Mouse (Mus musculus) embryonic stem cell, embryonic (primary cell): ENCODE measurements around the gene Slc12a6.
"Not testable (repeated sequence)": the region's sequence is repeated elsewhere in the genome, so short reads cannot be mapped to it uniquely, and the experiment has no call there.

Experiments used
- CTCF ChIA-PET, 4 experiments: fragments of 300-600 bp in 2 of 4; fragments of 350-600 bp in 2 of 4; sonication (Branson Sonifier 250); formaldehyde crosslinking; loops; one replicate each; lab custom pipeline; 2022; ENCODE audit warnings: inconsistent platforms in 2 of 4; lab: Charles Lee
- POLR2A ChIA-PET, 4 experiments: fragments of 300-600 bp in 2 of 4; fragments of 350-600 bp in 2 of 4; sonication (Branson Sonifier 250); formaldehyde crosslinking; loops; one replicate each; lab custom pipeline; 2022; ENCODE audit warnings: antibody characterized with exemption in 4 of 4, inconsistent platforms in 1 of 4; lab: Charles Lee

Gene Slc12a6

DNA sequence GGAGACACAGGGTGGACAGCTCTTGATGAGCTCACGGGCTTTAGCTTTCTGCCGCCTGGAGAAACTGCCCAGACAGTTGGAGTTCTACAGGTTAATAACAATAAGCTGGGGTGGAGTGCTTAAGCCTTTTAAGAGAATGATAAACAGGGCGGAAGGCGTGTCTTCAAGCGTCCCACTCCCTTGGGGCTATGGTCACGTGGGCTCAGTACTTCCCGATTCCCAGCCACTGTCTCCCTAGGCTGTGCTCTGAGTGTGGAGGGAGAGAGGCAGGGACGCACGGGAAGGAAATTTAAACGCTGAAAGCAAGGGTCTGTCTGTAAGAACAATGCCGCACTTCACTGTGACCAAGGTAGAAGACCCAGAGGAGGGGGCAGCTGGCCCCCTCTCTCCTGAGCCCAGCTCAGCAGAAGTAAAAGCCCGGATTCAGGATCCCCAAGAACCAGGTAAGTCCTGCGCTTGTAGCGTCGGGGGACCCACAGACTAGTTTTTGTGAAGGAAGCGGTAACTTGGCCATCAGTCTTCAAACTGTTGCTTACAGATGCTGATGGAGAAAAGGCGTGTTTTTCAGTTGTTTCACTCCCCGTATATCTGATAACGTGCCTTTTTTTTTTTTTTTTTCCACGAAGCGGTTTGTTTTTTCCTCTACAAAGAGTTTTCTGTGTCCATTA, 18.9 kb downstream of the Slc12a6 start:
- ChIA-PET POLR2A (interaction anchor here in 3 of 4 experiments (0.7 to 4.1 kb wide), 18 partner anchors 9 to 1513 kb away, joined by 3 to 25 read pairs (median 5); partner anchors contain the start of genes Slc12a6 (in 3 of the 3), Emc4 (in 2 of the 3), Gm21985 (in 2 of the 3) and Emc7 (in 1 of the 3)), CTCF (no interaction called here)

DNA sequence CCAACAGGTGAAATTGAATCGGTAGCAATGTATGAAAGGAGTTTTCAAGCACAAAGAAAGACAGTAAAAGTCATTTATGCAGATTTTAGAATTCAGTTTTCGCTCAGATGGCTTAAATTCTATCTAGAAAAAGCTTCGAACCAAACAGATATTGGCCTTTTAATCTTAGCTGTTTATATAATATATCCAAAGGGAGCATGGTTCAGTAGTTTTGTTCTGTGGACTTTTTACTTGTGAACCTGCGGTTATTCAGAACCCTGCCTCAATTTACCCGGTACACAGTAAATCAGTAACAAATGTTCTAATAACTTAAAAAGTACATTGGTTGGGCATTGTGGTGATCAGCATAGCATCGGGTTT, 19.4 kb downstream of the Slc12a6 start:
- ChIA-PET CTCF (no interaction called here), POLR2A (interaction anchor here in 2 of 4 experiments (0.7 to 4.1 kb wide), 12 partner anchors 9 to 1514 kb away, joined by 3 to 25 read pairs (median 8); partner anchors contain the start of genes Emc4 (in 2 of the 2), Gm21985 (in 2 of the 2), Slc12a6 (in 2 of the 2) and Lpcat4 (in 1 of the 2))

DNA sequence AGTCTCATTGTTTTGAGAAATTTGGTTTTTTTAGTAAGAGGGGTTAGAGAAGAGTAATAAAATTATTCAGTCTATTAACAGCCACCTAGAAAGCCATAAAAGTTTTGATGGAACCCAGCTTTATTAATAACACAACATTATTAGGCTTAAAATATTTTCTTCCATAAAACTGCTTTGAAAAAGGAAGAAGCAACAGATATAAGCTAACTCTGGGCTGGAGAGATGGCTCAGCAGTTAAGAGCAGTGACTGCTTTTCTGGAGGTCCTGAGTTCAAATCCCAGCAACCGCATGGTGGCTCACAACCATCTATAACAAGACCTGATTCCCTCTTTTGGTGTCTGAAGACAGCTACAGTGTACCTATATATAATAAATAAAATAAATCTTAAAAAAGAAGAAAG, 20.4 kb downstream of the Slc12a6 start:
- CTCF ChIA-PET = not testable (repeated sequence)

DNA sequence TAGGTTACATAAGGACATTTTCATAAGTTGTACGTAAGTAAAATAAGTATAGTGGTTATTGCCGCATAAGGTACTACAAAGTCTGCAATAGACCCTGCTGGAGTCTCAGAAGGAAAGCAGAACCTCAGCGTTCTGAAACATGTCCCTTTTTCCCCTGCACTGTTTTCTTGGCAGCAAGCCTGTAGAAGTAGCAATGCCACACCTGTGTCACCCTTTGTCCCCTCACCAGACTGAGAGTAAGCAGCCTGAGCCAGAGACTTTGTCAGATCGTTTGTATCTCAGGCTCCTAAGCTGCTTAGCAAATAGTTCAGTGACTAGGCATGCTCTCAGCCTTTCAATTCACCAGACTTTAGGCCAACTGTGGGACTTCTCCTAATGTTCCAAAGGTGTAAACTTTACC, 21.4 kb downstream of the Slc12a6 start:
- ChIA-PET POLR2A (interaction anchor here in 1 of 4 experiments (1.0 kb wide), 1 partner anchor 47 kb away, joined by 3 read pairs; no protein-coding TSS in a partner anchor), CTCF (no interaction called here)

More for the DNA sequence above, 20.4 kb downstream of the Slc12a6 start:
- POLR2A ChIA-PET = interaction anchor here in 2 of 4 experiments (0.5 to 4.1 kb wide), 3 partner anchors 20 to 27 kb away, joined by 3 to 25 read pairs (median 18); partner anchors contain the start of genes Gm21985 (in 2 of the 2) and Slc12a6 (in 2 of the 2)

DNA sequence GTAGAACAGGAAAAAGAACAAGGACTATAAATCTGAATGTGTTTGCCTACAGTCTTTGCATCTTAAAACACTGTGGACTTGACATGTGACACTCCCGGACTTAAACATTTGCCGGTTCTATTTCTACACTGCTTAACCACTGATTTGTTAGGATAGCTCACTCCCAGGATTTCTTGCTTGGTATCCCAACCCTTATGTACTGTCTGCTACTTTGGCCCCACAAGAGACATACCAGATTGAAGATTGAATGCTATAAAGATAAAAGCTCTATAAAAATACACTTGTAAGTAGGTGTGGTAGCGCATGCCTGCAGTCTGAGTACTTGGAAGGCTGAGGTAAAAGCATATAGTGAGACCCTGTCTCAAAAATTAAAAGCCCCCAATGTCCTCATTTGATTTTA, 23.9 kb downstream of the Slc12a6 start:
- CTCF ChIA-PET = no interaction called here
- POLR2A ChIA-PET = interaction anchor here in 2 of 4 experiments (1.0 to 2.3 kb wide), 7 partner anchors 10 to 78 kb away, joined by 3 to 7 read pairs (median 4); partner anchors contain the start of genes Emc4 (in 1 of the 2), Gm21985 (in 1 of the 2), Nop10 (in 1 of the 2) and Slc12a6 (in 1 of the 2)

DNA sequence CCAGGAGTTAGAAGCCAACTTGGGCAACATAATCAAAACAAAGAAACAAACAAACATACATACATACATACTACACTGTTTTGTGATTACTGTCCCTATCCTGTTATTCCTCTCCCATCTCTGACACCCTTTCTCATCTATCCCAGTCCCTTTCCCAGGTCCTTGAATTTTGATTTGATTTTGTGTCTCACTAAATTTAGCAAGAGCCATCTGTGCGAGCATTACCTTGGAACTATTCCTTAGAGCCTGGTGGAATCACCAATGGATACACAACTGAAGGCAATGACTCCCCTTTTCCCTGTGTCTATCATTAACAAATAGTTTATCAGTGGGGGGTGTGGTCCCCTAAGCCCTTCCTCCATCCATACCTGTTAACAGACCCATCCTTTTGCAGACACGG, 27.2 kb downstream of the Slc12a6 start:
- POLR2A ChIA-PET = no interaction called here
- CTCF ChIA-PET = no interaction called here

DNA sequence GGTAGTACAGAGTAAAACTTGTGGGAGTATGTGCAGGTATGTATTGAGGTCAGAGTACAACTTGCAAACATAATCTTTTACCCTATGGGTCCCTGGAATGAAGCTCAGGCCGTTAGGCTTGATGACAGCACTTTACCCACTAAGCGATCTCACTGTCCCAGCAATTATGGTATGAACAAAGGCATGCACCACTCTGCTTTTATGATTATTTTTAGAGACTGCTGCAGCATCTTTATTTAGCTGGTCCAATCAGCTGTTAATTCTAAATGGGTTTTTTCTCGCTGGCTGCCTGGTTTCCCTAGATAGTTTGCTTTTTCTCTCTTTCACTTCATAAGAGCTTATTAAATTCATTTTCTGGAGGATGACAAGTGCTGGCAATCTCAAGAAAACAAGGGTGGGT, 30.6 kb downstream of the Slc12a6 start:
- ChIA-PET CTCF (interaction anchor here in 1 of 4 experiments (0.8 kb wide), 1 partner anchor 83 kb away, joined by 3 read pairs; the partner anchor contains the start of gene Katnbl1), POLR2A (interaction anchor here in 3 of 4 experiments (1.0 to 1.4 kb wide), 7 partner anchors 13 to 72 kb away, joined by 3 to 7 read pairs (median 3); partner anchors contain the start of genes Emc4 (in 3 of the 3), Gm21985 (in 1 of the 3) and Slc12a6 (in 1 of the 3))

DNA sequence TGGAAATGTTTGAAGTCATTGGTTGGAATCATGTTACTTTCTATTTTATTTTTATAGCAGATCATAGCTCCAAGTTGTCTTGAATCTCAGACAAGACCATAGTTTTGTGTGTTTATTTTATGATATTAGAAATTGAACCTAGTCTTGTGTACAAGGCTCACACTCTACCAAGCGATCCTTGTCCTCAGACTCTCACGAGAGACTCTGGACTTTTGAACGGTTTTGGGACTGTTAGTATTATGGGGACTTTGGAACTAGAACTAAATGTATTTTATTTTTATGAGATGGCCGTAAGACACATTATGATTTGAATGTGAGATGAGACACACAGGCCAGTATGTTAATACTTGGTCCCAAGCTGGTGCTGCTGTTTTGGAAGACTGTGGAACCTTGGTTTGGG, 32.6 kb downstream of the Slc12a6 start:
- CTCF ChIA-PET = no interaction called here
- POLR2A ChIA-PET = interaction anchor here in 1 of 4 experiments (1.2 to 1.8 kb wide), 2 partner anchors 16 to 58 kb away, joined by 4 to 5 read pairs; no protein-coding TSS in a partner anchor

DNA sequence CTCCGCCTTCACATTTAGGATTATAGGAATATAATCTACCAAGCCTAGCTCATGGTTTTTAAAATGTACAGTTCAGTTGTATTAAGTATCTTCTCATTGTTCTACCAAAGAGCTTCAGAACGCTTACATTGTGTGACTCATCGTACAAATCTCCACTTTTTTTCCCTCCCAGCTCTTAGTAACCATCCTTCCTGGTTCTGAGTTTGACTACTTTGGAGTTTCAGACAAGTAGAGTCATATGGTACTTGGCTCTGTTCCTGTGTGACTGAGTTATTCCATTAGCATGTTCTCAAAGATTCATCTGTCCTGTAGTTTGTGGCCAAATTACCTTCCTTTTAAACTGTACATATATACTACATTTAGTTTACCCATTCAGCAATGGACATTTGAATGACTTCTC, 43.0 kb downstream of the Slc12a6 start:
- POLR2A ChIA-PET = interaction anchor here in 1 of 4 experiments (1.6 kb wide), 1 partner anchor 43 kb away, joined by 5 read pairs; the partner anchor contains the start of genes Gm21985 and Slc12a6
- CTCF ChIA-PET = no interaction called here

DNA sequence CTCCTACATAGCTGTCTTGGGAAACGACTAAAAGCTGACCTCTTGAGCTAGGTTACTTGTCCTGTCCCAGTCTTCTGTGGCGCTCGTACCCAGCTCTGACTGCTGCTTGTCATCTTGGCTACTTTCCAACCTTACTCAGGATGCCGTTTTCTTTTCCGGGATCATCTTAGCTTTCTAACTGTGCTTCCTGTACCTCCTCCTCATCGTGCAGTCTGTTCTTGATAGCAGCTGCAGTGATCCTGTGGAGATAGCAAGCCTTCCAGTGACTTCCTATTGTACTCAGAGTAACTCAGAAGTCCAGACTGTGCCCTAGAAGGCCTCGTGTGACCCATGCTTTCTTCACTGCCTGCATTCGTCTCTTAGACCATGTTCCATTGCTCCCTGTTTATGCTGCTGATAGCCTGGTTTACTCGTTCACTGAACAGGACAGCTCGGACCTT, 43.6 kb downstream of the Slc12a6 start:
- ChIA-PET CTCF (no interaction called here), POLR2A (interaction anchor here in 2 of 4 experiments (1.5 to 1.6 kb wide), 2 partner anchors 20 to 44 kb away, joined by 3 to 5 read pairs; partner anchors contain the start of genes Gm21985 (in 1 of the 2) and Slc12a6 (in 1 of the 2))

DNA sequence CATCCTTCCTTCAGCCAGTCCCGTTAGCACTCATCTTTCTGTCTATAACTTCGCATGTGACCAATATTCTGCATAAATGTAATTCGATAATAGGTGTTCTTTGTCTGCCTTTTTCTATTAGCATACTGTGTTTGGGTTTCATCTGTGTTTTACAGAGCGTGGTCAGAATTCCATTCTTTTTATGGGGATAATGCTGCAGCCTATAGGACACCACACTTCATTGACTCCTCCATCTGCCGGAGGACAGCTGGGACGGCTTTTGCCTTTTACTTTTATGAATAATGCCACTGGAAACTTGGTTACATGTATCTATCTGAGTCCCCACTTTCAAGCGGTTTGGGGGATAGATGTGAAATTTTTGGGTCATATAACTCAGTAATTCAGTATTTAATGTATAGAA, 50.0 kb downstream of the Slc12a6 start:
- POLR2A ChIA-PET = interaction anchor here in 2 of 4 experiments (0.6 to 1.0 kb wide), 3 partner anchors 16 to 200 kb away, joined by 3 read pairs; no protein-coding TSS in a partner anchor
- CTCF ChIA-PET = interaction anchor here in 1 of 4 experiments (0.5 kb wide), 1 partner anchor 33 kb away, joined by 6 read pairs; no protein-coding TSS in a partner anchor

DNA sequence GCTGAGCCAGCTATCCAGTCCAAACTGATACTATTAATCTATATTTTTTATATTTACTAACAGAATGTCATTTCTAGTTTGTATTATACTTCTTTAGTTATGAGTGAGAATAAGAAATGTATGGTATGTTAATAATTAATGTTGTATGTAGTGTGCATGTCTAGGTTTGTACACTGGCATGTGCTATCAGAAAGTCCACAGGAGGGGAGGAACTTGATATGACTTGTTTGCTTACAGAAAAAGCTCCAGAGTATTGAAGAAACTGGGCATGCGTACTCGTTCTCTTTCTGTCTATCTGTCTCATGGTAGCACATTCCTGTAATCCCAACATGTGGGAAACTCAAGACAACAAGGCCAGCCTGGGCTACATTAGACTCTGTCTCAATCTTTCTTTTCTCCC, 52.6 kb downstream of the Slc12a6 start:
- CTCF ChIA-PET = no interaction called here
- POLR2A ChIA-PET = no interaction called here

DNA sequence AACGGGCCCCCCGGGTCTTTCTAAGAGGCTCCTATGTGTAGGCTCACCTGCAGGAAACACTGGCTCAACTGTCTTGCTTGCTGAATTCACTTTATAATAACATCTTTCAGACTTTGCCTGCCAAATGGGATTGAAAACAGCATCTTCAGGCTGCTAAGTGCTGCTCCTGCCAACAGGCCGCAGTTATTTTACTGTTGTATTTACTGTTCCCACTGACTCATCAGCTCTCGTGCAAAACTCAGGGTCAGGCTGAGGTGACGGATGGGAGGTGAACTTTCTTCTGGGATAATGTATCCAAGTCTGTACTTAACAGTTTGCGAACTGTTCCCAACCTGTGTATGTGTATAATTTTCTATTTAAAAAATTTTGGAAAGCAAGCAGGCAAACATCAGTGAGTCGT, 53.3 kb downstream of the Slc12a6 start:
- POLR2A ChIA-PET = no interaction called here
- CTCF ChIA-PET = no interaction called here

DNA sequence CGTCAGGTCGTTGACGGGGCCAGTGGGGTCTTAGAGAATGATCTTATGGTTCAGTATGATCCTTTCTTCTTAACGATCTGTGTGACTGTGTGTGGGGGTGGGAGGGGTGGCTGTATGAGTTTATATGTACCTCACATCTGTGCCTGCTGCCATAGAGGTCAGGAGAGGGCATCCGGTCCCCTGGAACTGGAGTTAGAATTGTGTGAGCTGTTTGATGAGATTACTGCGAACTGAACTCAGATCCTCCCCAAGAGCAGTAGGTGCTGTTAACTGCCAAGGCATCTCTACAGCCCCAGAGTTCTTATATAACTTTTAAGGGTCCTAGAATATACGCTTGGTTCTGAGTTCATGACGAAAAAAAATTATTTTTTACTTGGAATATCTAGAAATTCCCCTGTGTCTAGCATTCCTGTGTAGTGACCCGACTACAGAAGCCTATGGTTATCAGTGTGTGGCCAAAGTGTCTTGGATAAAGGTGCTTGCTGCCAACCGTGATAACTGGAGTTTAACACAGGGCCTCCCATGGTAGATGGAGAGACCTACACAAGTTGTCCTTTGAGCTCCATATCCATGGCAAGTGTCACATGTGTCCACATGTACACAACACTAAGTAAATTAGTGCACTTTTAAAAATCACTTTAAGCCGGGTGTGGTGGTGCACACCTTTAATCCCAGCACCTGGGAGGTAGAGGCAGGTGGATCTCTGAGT, 62.6 kb downstream of the Slc12a6 start:
- CTCF ChIA-PET = no interaction called here

DNA sequence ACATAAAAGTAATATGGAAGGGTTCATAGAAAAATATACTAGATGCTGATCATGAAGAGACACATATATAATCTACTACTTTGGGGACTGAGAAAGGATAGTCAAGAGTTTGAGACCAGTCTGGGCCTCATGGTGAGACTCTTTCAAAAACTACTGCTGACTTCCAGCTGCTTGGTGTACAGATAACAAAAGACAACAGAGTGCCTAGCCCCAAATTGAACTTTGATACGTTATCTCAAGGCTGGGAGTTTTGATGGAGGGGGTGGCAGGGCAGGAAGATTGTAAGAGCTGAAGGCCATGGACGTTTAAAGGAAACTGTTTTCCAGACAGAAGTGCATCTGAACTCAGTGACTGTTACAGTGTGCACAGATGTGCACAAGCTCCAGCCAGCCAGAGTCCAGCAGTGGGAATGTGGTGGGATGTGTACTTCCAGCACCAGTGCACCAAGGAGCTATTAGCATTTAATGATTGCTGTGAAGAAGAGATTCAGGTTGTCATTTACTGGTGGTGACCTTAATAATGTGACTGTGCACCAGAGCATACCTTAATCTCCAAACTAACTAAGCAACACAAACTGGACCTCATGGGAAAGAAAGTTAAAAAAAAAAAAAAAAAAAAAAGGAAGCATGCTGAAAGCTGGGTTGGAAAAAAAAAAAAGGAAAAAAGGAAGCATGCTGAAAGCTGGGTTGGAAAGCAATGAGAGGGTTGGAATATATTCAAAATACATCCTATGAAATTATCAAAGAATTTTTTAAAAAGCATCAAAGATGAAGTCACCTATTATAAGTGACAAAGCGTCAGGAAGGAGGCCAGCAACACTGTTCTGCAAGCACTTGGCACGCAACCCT, 66.7 kb downstream of the Slc12a6 start:
- POLR2A ChIA-PET = interaction anchor here in 2 of 4 experiments (0.6 to 1.5 kb wide), 5 partner anchors 8 to 75 kb away, joined by 3 read pairs; partner anchors contain the start of genes Emc4 (in 1 of the 2) and Slc12a6 (in 1 of the 2)
- CTCF ChIA-PET = interaction anchor here in 1 of 4 experiments (0.6 to 1.0 kb wide), 3 partner anchors 18 to 135 kb away, joined by 3 to 18 read pairs (median 5); no protein-coding TSS in a partner anchor

More for the DNA sequence above, 62.6 kb downstream of the Slc12a6 start:
- POLR2A ChIA-PET = interaction anchor here in 1 of 4 experiments (1.5 kb wide), 1 partner anchor 40 kb away, joined by 4 read pairs; the partner anchor contains the start of gene Emc4

DNA sequence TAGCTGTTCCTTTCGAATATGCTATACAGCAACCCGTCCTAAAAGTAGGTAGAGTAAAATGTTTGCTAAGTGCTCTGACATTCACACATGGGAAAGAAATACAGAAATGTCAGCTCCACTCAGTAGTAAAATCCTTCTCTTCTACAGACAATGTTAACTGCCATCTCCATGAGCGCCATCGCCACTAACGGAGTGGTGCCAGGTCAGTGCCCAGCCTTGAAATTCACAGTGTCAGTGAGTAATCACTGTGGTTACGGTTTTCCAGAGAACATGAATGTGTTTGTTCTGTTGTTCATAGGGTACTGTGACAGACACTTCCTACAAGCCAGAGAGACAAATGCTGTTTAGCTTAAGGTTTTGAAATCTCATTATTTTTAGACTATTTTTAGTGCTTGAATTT, 71.6 kb downstream of the Slc12a6 start:
- ChIA-PET CTCF (no interaction called here), POLR2A (interaction anchor here in 2 of 4 experiments (1.0 to 1.2 kb wide), 2 partner anchors 30 to 31 kb away, joined by 4 read pairs; partner anchors contain the start of gene Emc4 (in 2 of the 2))

DNA sequence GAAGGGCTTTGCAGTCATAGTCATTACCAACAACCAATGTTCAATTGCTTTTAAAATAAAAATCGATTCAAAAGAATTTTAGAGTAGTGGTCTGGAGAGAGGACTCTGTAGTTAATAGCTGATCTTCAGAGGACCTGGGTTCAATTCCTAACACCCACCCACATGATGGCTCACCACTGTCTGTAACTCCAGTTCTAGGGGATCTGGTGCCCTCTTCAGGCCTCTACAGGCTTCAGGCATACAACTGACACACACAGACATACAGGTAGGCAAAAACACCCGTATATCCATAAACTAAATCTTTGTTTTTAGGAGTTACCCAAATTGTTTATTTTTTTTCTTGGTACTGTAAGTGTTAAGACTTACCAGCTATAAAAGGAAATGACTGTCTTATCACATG, 74.1 kb downstream of the Slc12a6 start:
- POLR2A ChIA-PET = interaction anchor here in 1 of 4 experiments (0.8 to 1.7 kb wide), 3 partner anchors 15 to 28 kb away, joined by 3 to 5 read pairs (median 4); partner anchors contain the start of gene Emc4
- CTCF ChIA-PET = interaction anchor here in 1 of 4 experiments (0.5 kb wide), 1 partner anchor 104 kb away, joined by 5 read pairs; no protein-coding TSS in a partner anchor
